Comparison of ENCODE assay signal across 14 mouse cellular contexts in genomic region chr13:57142441-57142840, GRCm38 (mm10).
DNase-seq lines count a peak whose midpoint lies in the region; ATAC-seq lines count a peak whose summit lies in the region.
"Had no signal": no experiment of that assay in that cellular context is flagged by ENCODE, and none has a peak within 500 bp of the region (broad histone marks: within the 10 kb centered on the region; RNA-seq: fewer than 3 reads in every experiment).

No protein-coding gene starts in this region.

- 36% methylated on average over 2 of the region's 2 CpGs for WGBS in forebrain, embryonic 10.5 days
- 18% methylated on average over 2 of the region's 2 CpGs for WGBS in forebrain, embryonic 15.5 days
- 19% methylated on average over 2 of the region's 2 CpGs for WGBS in midbrain, embryonic 14.5 days
- WGBS in midbrain, embryonic 10.5 days, result 30% methylated on average over 2 of the region's 2 CpGs

- H3K4me1 ChIP-seq in forebrain, embryonic 10.5 days, result peaks cover 28% of the 10 kb centered on the region
- H3K4me1 ChIP-seq in forebrain, embryonic 15.5 days, result peaks cover 32% of the 10 kb centered on the region
- peaks cover 6% of the 10 kb centered on the region; the same call in 1 of the 2 replicates for H3K4me1 ChIP-seq in midbrain, embryonic 14.5 days (ENCODE audit: control insufficient read depth, insufficient read depth, low read length)
- H3K4me1 ChIP-seq in midbrain, embryonic 10.5 days, result peaks cover 24% of the 10 kb centered on the region
- H3K4me1 ChIP-seq: intestine, embryonic 15.5 days had no signal

- H3K4me2 ChIP-seq in forebrain, embryonic 15.5 days (replicated peaks), result no peak overlapping the region
- no peak overlapping the region for H3K4me2 ChIP-seq in midbrain, embryonic 14.5 days (ENCODE audit: low read length)
- H3K4me2 ChIP-seq: hindbrain, embryonic 12.5 days; intestine, embryonic 15.5 days had no signal

- no peaks in the 10 kb centered on the region for H3K36me3 ChIP-seq in forebrain, embryonic 10.5 days (replicated peaks)
- no peaks in the 10 kb centered on the region for H3K36me3 ChIP-seq in forebrain, embryonic 15.5 days
- no peaks in the 10 kb centered on the region for H3K36me3 ChIP-seq in midbrain, embryonic 14.5 days (ENCODE audit: control insufficient read depth, insufficient read depth, low read length)
- H3K36me3 ChIP-seq in midbrain, embryonic 10.5 days, result no peaks in the 10 kb centered on the region
- H3K36me3 ChIP-seq: embryonic facial prominence, embryonic 10.5 days; hindbrain, embryonic 12.5 days; intestine, embryonic 15.5 days had no signal

- no peak overlapping the region for H3K4me3 ChIP-seq in forebrain, embryonic 10.5 days
- H3K4me3 ChIP-seq in forebrain, embryonic 15.5 days, result no peak overlapping the region
- no peak overlapping the region for H3K4me3 ChIP-seq in midbrain, embryonic 14.5 days (replicated peaks; ENCODE audit: low read depth, low read length)
- no peak overlapping the region for H3K4me3 ChIP-seq in midbrain, embryonic 10.5 days
- H3K4me3 ChIP-seq: embryonic facial prominence, embryonic 10.5 days; hindbrain, embryonic 12.5 days; intestine, embryonic 15.5 days had no signal

- no peak overlapping the region for H3K9ac ChIP-seq in forebrain, embryonic 15.5 days (replicated peaks)
- H3K9ac ChIP-seq in midbrain, embryonic 14.5 days (replicated peaks; ENCODE audit: low read length), result no peak overlapping the region
- H3K9ac ChIP-seq: hindbrain, embryonic 12.5 days; intestine, embryonic 15.5 days had no signal

- ATAC-seq in forebrain, embryonic 15.5 days (replicated peaks), result no peak
- ATAC-seq in midbrain, embryonic 14.5 days (ENCODE audit: low FRiP score, low TSS enrichment), result no peak
- ATAC-seq: forebrain, embryonic 14.5 days; intestine, embryonic 15.5 days had no signal

- no peaks in the 10 kb centered on the region for H3K9me3 ChIP-seq in forebrain, embryonic 10.5 days
- no peaks in the 10 kb centered on the region for H3K9me3 ChIP-seq in forebrain, embryonic 15.5 days
- no peaks in the 10 kb centered on the region for H3K9me3 ChIP-seq in midbrain, embryonic 14.5 days (ENCODE audit: control insufficient read depth, low read length)
- H3K9me3 ChIP-seq in midbrain, embryonic 10.5 days (replicated peaks), result no peaks in the 10 kb centered on the region
- H3K9me3 ChIP-seq: embryonic facial prominence, embryonic 10.5 days; hindbrain, embryonic 12.5 days; intestine, embryonic 15.5 days had no signal

- peak overlapping the region; percentile 40; the same call in 1 of the 2 replicates for H3K27ac ChIP-seq in forebrain, embryonic 10.5 days
- H3K27ac ChIP-seq in forebrain, embryonic 15.5 days (replicated peaks), result no peak overlapping the region
- peak overlapping the region; percentile 41; the same call in 1 of the 2 replicates for H3K27ac ChIP-seq in midbrain, embryonic 14.5 days (replicated peaks; ENCODE audit: low read depth, low read length)
- no peak overlapping the region for H3K27ac ChIP-seq in midbrain, embryonic 10.5 days (replicated peaks)
- H3K27ac ChIP-seq: embryonic facial prominence, embryonic 10.5 days; hindbrain, embryonic 12.5 days; intestine, embryonic 15.5 days had no signal

- peaks cover 16% of the 10 kb centered on the region for H3K27me3 ChIP-seq in forebrain, embryonic 10.5 days (ENCODE audit: poor library complexity, severe bottlenecking)
- no peaks in the 10 kb centered on the region for H3K27me3 ChIP-seq in forebrain, embryonic 15.5 days
- no peaks in the 10 kb centered on the region for H3K27me3 ChIP-seq in midbrain, embryonic 14.5 days (ENCODE audit: control insufficient read depth, insufficient read depth, low read length)
- H3K27me3 ChIP-seq in midbrain, embryonic 10.5 days (ENCODE audit: low read depth, poor library complexity, severe bottlenecking), result peaks cover 8% of the 10 kb centered on the region; the same call in 1 of the 2 replicates
- H3K27me3 ChIP-seq: hindbrain, embryonic 12.5 days; intestine, embryonic 15.5 days had no signal

- DNase-seq in forebrain, embryonic 10.5 days (ENCODE audit: extremely low spot score, low spot score), result no peak
- DNase-seq in midbrain, embryonic 14.5 days, result no peak
- no peak for DNase-seq in midbrain, embryonic 10.5 days (ENCODE audit: low spot score)
- peak; percentile 17 for DNase-seq in Muller cell, postnatal 12 days (ENCODE audit: inconsistent ontology term)
- peak; percentile 66 for DNase-seq in retina, embryonic 14.5 days (ENCODE audit: low spot score)
- no peak for DNase-seq in kidney, postnatal 4 days
- DNase-seq: heart, postnatal 10 days; heart, postnatal 4 days; kidney, adult 18-20 months had no signal

Comparison
In these comparisons a context has a peak if more than half of its experiments do, and no peak if none do; other contexts are left out.
1. H3K27ac ChIP-seq: peak in forebrain, embryonic 10.5 days (single experiment) and midbrain, embryonic 14.5 days (single experiment); none in forebrain, embryonic 15.5 days (single experiment) and midbrain, embryonic 10.5 days (single experiment).
2. DNase-seq: peak in Muller cell, postnatal 12 days (single experiment) and retina, embryonic 14.5 days (single experiment); none in forebrain, embryonic 10.5 days (single experiment), midbrain, embryonic 14.5 days (single experiment), midbrain, embryonic 10.5 days (single experiment) and kidney, postnatal 4 days (0 of 2).